Mouse (Mus musculus) fat pad, adult 2 months (tissue): ENCODE results near the gene Mzf1.

Experiments
- DNase-seq: peaks from one replicate; pipeline ENCODE4 v3.0.0-alpha.2; 2011; ENCODE audit warnings: low read depth, low spot score; ENCODE audit errors: extremely low read depth

Gene Mzf1

GRCm38 (mm10) chr7:13035211-13035855 is 19.2 kb downstream of the Mzf1 start:
- no peak for DNase-seq

GRCm38 (mm10) chr7:13034148-13034977 is 20.2 kb downstream of the Mzf1 start, which contains the start of gene Chmp2a:
Gene Chmp2a, minus strand, starts transcription at chr7:13034807.
- no peak for DNase-seq

- no peak for DNase-seq
Observed at GRCm38 (mm10) chr7:13033451-13034147, 21.0 kb downstream of the Mzf1 start.

- DNase-seq = no peak
Observed at GRCm38 (mm10) chr7:13032541-13032940, 22.0 kb downstream of the Mzf1 start.

- no peak for DNase-seq
Observed at GRCm38 (mm10) chr7:13031983-13032382, 22.6 kb downstream of the Mzf1 start.

GRCm38 (mm10) chr7:13031069-13031468 is 23.5 kb downstream of the Mzf1 start:
- no peak for DNase-seq

- no peak for DNase-seq
Observed at GRCm38 (mm10) chr7:13028986-13029385, 25.6 kb downstream of the Mzf1 start.

- no peak for DNase-seq
Observed at GRCm38 (mm10) chr7:13025511-13026112, 29.0 kb downstream of the Mzf1 start.

GRCm38 (mm10) chr7:13024805-13025204 is 29.8 kb downstream of the Mzf1 start:
- no peak for DNase-seq

GRCm38 (mm10) chr7:13023928-13024731 is 30.4 kb downstream of the Mzf1 start:
- DNase-seq = no peak

- no peak for DNase-seq
Observed at GRCm38 (mm10) chr7:13022773-13023535, 31.6 kb downstream of the Mzf1 start.

- DNase-seq = no peak
Observed at GRCm38 (mm10) chr7:13015217-13015616, 39.3 kb downstream of the Mzf1 start.

GRCm38 (mm10) chr7:13014275-13014839 is 40.2 kb downstream of the Mzf1 start:
- DNase-seq = no peak

GRCm38 (mm10) chr7:13013671-13014070 is 40.9 kb downstream of the Mzf1 start:
- DNase-seq = no peak

GRCm38 (mm10) chr7:13010005-13010908 is 44.3 kb downstream of the Mzf1 start, which contains the start of gene Zbtb45:
Gene Zbtb45, minus strand, starts transcription at chr7:13010034.
- DNase-seq = no peak

GRCm38 (mm10) chr7:13009143-13010004 is 45.2 kb downstream of the Mzf1 start:
- no peak for DNase-seq

- DNase-seq = no peak
Observed at GRCm38 (mm10) chr7:13007341-13008092, 47.0 kb downstream of the Mzf1 start.
